Mouse (Mus musculus) ovary, postnatal 36 days (tissue): ENCODE results near the gene Bid.
A peak's percentile ranks its signal among the peaks of the same experiment; 100 is the strongest.

Experiments used
- DNase-seq: peaks from one replicate; pipeline ENCODE4 v3.0.0; 2022; ENCODE audit warnings: low spot score, mixed read lengths

The Bid gene

GRCm38 (mm10) chr6:120916074-120916971 is at the start of gene Bid:
Gene Bid (minus strand): TSS chr6:120916853.
- peak; percentile 91 for DNase-seq

DNA sequence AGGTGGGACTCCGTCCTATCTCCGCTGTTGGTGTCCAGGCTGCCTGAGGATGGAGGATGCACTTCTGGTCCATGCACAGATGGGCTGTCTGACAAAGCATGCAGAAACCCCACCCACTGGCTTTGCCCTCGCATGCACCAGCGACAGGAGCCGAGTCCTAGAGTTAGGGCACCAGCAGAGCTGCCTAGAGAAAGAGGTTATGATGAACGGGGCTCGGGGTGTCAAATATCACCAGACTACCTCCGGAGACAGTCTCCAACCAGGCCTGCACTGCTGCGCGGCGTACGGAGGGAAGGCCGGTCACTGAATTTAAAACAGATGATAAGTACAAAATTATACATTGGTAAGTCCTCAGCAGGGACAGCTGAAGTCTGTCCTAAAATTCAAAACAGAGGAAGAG is 49.2 kb upstream of the Bid start:
- no peak for DNase-seq

- DNase-seq = no peak
Observed at GRCm38 (mm10) chr6:120964179-120964578, 47.5 kb upstream of the Bid start.

DNA sequence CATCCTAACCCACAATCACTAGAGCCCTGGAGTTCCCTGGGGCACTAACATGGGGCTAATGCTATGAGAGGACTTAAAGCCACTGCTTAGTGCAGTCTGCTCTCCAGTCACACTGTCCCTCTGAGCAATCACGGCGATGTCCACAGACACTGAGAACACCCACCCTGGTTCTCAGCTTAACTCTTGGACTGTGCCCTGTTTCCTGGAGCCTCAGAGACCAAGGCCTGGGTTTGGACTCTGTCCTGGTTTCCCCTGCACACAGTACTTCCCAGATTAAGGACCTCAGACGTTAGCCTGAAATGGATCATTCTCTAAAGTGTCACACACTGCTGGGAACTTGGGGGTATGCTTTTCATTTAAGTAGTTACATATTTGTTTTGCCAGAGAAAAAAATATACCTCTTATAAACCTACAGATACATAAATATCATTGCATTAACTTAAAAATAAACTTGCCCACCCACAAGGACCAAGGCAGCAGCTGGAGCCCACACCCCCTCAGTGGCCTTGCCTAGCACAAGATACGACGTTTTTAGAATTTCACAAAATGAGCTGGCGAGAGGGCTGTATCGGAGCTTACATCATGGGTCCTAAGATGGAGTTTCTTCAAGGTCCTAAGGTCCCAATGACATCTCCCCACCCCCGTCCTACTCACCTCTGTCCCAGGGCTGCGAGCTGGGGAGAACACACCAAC is 43.8 kb upstream of the Bid start:
- DNase-seq = no peak

GRCm38 (mm10) chr6:120957331-120957730 is 40.7 kb upstream of the Bid start:
- no peak for DNase-seq

GRCm38 (mm10) chr6:120956259-120957161 is 39.9 kb upstream of the Bid start:
- no peak for DNase-seq

DNA sequence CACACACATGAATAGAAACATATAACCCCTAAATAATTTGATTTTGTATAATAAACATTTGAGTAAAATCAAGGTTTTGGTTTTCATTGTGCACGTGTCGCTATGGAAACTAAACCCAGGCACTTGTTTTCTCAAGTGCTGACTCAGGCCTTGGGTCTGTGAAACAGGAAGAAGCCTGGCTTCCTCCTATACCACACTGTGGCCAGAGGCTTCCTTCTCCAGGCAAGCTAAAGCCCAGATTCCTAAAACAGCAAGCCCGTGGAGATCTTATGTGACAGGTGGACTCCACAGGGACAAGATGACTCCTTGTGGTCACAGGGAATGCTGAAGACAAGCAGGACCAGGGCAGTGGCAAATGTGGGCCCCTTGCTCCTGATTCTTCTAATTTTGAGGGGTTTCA is 38.6 kb upstream of the Bid start:
- DNase-seq = no peak

GRCm38 (mm10) chr6:120954241-120954640 is 37.6 kb upstream of the Bid start:
- no peak for DNase-seq

- DNase-seq = no peak
Observed at GRCm38 (mm10) chr6:120952475-120952874, 35.8 kb upstream of the Bid start.

DNA sequence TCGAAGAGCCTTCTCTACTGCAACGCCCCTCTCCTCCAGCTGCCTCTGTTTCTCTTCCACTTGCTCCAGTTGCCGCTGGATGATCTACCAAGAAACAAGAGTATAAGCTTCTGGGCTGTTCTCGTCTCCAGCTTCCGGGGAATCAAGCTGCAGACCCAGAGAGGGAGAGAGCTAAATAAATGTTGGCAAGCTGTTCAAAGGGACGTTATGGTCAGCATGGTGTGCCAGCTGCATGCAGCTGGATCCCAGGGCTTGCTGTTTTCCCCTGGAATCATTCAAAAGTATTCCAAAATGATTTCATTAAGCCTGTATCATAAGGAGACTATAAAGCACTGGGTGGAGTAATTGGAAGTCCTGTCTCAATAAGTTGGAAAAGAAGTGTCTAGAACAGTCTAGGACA is 34.7 kb upstream of the Bid start:
- no peak for DNase-seq

- no peak for DNase-seq
Observed at GRCm38 (mm10) chr6:120945510-120945909, 28.9 kb upstream of the Bid start.

DNA sequence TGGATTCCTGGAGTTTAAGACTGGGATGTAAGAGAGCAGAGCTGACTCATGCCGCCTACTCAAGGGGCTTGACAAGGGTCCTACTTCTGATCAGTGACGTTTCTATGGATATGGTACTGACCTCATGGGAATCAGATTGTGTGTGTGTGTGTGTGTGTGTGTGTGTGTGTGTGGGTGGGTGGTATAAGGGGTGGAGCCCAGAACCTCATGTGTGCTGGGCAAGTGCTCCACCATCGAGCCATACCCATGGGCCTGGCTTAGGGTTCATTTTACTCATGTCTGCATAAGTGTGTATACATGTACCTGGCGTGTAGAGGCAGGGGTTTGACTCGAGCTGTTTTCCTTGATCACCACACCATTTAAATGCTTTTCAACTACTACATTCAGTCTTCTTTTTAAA is 27.3 kb upstream of the Bid start:
- no peak for DNase-seq

- no peak for DNase-seq
Observed at GRCm38 (mm10) chr6:120943551-120943950, 26.9 kb upstream of the Bid start.

DNA sequence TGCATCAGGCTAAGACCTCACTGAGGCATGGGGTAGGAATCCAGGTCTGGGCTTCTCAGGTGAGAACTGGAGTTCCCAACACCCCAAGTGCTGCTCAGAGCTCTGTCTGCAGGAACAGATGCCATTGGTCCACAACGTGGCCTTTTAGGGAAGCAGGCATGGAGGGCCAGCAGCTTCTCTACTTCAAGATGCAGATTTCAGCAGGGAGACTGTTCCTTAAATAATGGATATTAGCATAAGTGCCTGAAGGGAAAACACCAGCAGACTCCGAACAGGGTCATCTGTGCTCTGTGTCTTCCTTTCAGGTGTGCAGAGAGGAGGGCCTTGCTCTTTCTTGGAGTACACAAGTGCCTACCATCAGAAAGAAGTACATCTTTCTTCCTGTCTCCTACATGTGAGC is 26.4 kb upstream of the Bid start:
- no peak for DNase-seq

DNA sequence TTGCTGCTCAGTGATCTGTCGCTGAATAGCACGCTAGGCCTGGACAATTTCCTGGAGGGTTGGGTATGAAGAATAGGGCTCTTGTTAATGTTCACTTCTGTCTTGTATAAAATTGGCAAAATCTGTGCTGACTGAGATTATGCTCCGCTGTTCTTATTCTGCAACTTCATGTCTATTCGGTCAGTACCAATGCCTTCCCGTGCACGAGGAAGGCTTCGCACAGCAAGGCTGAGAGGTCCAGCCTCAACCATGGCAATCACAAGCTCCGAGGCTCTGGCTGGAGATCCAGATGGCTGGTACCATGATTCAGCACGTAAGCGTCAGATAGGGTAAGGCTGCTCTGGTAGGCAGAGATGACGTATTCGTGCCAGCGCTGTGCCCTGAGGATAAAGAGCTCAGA is 24.9 kb upstream of the Bid start:
- no peak for DNase-seq

- no peak for DNase-seq
Observed at GRCm38 (mm10) chr6:120941084-120941481, 24.4 kb upstream of the Bid start.

GRCm38 (mm10) chr6:120940446-120941083 is 23.9 kb upstream of the Bid start:
- no peak for DNase-seq

GRCm38 (mm10) chr6:120939783-120940182 is 23.1 kb upstream of the Bid start:
- DNase-seq = no peak

DNA sequence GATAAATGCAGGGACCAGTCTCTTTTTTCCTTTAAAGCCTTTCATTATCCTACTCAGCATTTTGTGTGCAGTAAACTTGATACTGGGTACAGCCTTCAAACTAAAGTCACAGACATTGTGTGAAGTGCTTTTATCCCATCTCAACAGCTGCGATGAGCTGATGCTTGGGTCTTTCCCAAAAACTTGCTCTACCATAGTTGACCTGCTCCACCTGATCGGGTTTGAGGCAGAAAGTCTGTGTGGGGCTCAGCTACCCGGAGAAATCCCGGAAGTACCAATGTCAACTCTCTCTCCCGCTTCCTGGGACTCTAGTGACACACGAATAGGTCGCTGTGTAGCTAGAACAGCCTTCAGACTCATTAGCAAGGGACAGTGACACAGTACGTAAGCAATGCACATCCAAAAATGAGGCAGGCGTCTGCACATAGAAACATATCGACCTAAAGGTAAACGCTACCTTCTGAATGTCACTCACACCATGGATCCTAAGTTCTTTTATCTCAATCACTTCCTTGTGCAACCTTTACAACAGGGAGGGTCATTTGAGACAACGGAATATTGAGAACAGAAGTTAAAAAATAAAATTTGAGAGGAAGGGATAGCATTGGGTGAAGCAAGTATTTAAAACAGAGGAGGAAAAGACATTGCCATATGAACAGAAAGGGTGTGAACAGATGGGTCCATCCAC is 22.3 kb upstream of the Bid start:
- DNase-seq = no peak

DNA sequence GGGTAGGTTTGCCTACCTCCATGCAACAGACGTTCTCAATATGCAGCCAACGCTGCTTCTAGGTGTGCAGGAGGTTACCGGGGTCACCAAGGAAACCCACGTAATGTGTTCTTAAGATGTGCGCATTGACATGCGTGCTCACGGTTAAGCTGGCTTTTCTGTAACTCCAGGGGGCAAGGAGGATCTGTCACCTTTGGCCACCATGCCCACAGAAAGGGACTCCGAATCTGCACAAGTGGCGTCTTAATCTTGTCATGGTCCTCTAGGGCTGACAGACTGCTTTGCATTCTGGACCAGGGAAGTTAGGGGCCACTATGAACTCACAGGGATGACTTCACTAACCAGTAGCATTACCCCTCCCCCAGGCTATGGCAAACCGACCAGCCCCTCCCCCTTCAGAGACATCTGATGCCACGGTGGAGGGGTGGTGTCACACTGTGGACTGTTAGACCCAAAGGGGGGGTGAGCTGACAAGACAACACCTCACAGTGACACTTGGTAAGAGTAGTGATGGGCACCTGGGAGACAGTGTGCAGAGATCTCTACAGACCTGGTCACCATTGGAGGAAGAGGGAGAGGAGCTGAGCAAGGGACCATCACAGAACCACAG is 21.5 kb upstream of the Bid start:
- DNase-seq = no peak

DNA sequence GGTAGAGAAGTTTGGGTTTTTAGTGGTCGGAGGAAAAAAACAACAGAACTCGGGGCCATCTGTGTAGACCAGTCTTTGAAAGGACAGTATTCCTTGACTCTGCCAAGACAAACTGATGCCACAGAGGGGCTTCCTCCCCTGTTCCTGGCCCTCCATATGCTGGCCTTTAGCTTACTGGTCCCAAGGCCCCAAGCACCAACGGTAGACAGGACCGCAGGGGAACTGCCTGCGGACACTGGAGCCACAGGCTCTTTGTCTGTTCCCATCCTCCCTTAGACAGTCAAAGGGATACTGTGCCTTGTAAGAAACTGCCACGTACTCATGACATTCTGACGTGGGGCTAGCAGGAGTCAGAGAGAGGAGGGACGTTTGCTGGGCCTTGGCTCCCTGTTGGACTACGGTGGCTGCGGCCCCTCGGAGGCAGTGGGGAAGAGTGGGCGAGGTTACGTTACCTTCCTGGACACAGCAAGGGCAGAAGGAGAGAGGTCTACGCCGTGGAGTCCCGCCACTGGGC is 20.5 kb upstream of the Bid start:
- DNase-seq = no peak
